Mouse (Mus musculus): Measurements from ENCODE around the gene Themis. TPM values are rescaled to one million over a fixed set of nuclear protein-coding genes. Genes with fewer than 3 reads are reported as not detected.
A peak's percentile ranks its signal among the peaks of the same experiment; 100 is the strongest.

The Themis gene
- total RNA-seq, 2 experiments from 2014 or later = 0.18 to 0.32 TPM

- DNase-seq (ENCODE audit: low spot score in 2 of 2) = no peak
Measured at GRCm38 (mm10) chr10:28799469-28799868, 131.3 kb downstream of the Themis start.

DNA sequence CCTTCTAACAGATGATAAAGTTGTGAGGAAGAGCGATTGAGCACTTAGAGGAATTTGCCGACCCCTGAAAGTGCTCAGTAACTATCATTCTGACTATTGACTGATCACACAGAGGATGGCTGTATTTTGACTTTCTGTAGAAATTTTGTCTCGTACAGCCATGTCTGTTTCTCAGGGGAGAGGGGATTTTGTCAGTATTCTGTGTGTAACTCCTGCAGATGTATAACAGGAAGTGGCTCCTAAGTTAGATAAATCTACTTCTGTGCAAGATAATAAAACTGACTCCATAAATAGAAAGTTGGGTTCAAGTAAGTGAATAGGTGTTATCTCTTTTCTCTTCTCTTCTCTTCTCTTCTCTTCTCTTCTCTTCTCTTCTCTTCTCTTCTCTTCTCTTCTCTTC is 137.0 kb downstream of the Themis start:
- no peak for DNase-seq (ENCODE audit: low spot score in 2 of 2)

- DNase-seq (ENCODE audit: low spot score in 2 of 2) = no peak
Measured at GRCm38 (mm10) chr10:28811928-28812570, 143.9 kb downstream of the Themis start.

DNA sequence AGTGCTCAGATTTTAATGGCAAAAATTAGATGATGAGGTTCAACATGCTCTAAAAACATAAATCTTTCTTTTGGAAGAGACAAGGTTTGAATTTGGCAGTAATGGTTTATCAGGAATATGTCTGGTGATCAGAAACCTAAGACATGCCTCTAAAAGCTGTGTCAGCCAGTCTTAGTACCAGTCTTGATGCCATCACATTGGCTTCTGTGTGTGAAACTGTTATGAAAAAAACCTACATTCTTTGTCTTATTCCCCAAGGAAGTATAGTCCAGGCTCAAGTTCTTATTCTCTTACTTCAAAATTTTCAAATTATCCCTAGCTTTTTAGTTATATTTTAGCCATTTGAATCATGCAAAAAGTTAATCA is 144.4 kb downstream of the Themis start:
- no peak for DNase-seq (ENCODE audit: low spot score in 2 of 2)

GRCm38 (mm10) chr10:28816160-28816559 is 148.0 kb downstream of the Themis start:
- no peak for DNase-seq (ENCODE audit: low spot score in 2 of 2)

DNA sequence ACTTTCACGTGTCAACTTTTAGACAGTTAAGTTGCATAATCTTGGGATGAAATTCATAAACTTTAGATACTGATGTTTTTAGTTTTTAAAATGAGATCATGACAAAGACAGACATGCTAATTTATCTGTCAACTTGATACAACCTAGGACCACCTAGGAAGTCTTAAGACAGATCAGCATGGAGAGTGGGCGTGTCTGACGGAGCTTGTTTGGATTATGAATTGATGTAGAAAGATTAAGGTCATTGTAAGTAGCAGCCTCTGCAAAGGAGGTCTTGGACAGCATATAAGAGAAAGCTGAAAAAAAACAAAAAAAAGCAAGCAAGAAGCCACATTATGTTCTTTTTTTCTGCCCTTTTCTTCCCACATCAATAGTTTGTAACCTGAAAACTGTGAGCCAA is 154.2 kb downstream of the Themis start:
- DNase-seq (ENCODE audit: low spot score in 2 of 2) = no peak

DNA sequence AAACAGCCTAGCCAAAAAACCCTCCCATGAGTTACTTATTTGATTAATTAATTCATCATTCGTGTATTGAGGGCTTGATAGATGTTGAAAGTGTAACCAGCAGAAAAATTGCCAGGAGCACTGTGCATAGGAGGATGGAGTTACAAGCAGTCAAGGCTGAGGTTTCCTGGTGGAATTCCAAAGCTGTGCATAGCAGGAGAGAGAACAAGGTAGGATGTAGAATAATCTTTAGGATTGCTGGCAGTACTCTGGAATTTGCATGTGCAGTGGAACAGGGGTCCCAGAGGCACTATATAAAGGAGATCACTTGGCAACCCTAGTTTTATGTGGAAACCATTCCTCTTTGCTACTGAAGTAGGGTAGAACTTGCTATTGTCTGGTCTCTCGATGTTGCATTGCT is 174.4 kb downstream of the Themis start:
- no peak for DNase-seq (ENCODE audit: low spot score in 2 of 2)

DNA sequence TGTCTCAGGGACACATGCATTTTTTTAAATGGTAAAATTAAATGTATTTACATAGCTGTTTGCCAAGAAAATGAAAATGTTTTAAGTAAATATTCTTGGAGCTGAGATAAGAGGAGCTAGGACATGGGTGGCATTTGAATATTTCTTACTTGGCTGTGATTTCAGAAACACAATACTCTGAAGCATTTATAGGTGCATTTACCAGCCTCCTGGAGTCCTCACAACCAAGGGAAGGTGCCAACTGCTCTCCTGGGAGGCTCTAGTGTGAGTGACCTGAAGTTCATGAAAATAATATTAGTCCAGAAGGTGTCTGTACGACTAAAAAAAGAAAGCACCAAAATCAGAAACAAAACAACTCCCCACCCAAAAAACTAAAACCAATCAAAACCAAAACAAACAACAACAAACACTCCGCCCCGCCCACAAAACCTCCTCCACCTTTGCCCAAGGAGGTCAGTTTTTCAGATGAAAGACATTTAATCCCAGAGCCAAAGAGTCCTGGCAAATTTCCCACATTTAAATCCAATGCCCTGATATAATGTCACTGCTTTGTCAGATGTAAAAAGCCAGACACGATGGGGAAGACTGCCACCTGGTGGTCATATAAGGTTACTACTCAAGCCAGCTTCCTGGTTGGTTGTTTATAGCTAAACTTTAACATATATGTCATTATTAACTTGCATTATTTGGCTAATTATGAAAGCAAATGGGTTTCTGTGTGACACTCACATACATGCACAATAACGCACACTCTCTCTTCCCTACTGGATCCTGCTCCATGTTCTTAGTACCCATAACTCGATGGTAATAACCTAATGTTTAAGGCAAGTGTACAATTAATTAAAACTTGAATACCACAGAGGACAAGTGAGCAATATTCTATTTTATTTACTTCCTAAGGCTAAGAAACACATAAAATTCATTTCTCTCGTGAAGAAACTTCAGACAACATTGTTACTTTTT is 175.9 kb downstream of the Themis start:
- peak in 1 of 2 experiments; percentile 31 for DNase-seq (ENCODE audit: low spot score in 2 of 2)

GRCm38 (mm10) chr10:28856154-28856553 is 188.0 kb downstream of the Themis start:
- DNase-seq (ENCODE audit: low spot score in 2 of 2) = no peak

DNA sequence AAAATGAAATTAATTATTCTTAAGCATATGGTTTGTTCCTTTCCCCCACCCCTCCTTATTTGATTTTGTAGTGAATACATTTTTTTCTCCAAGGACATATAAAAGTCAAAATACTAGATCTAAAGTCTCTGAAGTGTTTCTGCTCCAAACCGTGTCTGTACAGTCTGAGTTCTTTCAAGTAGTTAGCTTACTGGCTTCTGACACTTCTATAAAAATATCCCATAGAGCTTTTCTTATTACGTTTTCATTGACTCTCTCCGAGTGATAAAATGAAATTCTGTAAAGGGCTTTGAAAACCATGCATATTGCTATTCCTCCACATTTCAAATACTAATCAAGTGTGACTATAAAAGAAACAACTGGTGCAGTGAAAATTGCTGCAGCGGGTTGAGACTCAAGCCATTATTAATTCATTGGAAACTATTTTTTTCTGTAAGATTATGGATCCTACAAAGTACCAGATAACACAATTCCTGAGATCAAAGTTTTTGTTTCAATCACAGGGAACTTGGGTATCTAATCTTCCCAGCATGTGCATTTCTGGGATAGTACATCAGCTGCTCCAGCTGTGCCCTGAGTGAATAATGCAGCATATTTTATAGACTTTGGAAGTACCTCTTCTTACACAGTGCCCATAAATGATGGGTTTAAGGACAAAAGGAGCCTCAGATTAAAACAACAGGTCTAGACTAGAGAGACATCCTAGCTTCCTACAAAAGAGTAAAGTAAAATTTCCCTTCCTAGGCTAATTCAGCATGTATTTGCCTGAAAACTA is 202.6 kb downstream of the Themis start:
- no peak for DNase-seq (ENCODE audit: low spot score in 2 of 2)

GRCm38 (mm10) chr10:28874605-28875004 is 206.4 kb downstream of the Themis start:
- DNase-seq (ENCODE audit: low spot score in 2 of 2) = no peak

GRCm38 (mm10) chr10:28887643-28888042 is 219.5 kb downstream of the Themis start:
- DNase-seq (ENCODE audit: low spot score in 2 of 2) = no peak

- no peak for DNase-seq (ENCODE audit: low spot score in 2 of 2)
Measured at GRCm38 (mm10) chr10:28890886-28891285, 222.7 kb downstream of the Themis start.

DNA sequence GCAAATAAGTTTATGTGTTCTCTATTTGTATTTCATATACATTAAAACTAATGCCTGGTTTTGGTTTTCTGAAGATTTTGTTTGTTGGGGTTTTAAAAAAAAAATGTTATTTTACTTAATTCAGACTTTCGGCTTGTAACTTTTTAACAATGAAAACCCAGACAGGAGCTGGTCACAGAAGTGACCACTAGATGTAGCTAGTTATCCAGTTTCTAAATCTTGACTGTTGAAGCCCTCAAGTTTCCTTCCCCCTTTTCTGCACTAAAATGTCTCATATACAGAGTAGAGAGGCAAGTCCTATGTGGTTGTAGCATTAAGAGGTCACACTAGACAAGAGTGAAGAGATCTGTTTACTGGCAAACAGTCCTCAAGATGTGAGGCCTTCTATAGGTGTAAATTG is 230.2 kb downstream of the Themis start:
- no peak for DNase-seq (ENCODE audit: low spot score in 2 of 2)

Data from gastrocnemius, postnatal 4 days (tissue).